Mouse (Mus musculus) stomach, adult 2 months (tissue): Measurements from ENCODE around the gene Arfrp1. TPM values are rescaled to one million over a fixed set of nuclear protein-coding genes. Genes with fewer than 3 reads are reported as not detected.

ENCODE experiments used
- polyA plus RNA-seq: library from polyadenylated mRNA; depleted of rRNA; stranded (reverse); fragments of >200 nt; gene quantifications from 2 replicates; pipeline ENCODE4 v1.2.3, GENCODE M21; 2012; rRNA removed

Arfrp1 gene
- polyA plus RNA-seq: 8.8 and 9.6 TPM in 2 replicates

GRCm38 (mm10) chr2:181364860-181365596, at the start of gene Arfrp1, which contains the start of gene Zgpat:
TSS of gene Arfrp1 (minus strand) at chr2:181365404.
TSS of gene Zgpat (plus strand) at chr2:181364928.

DNA sequence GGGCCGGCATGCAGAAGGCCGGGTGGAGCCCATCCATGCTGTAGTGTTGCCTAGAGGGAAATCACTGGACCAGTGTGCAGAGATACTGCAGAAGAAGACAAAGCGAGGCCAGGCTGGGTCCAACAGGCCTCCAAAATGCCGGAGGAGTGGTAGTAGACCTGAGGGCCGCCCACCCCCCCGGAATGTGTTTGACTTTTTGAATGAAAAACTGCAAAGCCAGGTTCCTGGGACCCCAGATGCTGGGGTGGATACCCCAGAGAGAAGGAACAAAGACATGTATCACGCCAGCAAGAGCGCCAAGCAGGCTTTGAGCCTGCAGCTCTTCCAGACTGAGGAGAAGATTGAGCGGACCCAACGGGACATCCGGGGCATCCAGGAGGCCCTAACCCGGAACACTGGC, 14.6 kb upstream of the Arfrp1 start, which contains the start of gene Lime1:
Gene Lime1, plus strand, starts transcription at position 301 of the 400 bp plus-strand sequence.

DNA sequence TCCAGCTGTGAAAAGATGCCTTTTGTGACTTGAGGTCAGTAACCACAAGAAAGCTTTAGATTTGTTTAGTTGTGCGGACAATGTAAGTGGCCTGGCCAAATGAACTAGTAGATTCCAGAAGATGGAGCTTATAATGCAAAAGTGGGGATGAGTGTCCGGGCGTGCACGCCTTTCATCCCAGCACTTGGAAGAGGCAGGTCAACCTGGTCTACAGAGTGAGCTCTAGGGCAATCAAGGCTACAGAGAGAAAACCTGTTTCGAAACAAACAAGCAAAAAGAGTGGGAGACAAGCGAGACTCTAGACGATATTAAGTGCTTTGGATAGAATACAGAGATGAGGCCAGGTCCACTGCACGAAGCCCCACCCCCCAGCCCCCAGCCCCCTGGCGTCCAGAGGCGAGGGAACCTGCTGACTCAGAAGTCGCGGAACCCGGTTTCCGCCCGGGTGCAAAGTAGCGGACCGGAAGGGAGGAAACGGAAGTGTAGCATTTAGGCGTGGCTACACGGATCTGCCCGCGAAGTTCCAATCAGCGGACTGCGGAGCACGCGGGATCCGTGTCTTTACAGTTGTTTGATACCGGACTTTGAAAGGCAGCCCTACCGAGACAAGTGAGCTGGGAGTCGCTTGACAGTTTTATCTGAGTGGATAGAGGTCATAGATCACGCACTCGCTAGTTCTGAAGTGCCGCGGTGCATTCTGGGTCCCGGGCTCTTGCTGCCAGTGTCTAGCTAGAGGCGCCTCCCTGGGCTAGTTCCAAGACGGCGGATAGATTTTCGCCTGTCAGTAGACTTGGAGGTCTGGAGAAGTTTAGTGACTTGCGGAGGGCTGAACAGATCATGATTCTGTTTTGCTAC, 45.7 kb downstream of the Arfrp1 start, which contains the start of gene Rtel1:
Gene Rtel1, plus strand, starts transcription at position 492 of the 855 bp plus-strand sequence.

GRCm38 (mm10) chr2:181314080-181314810, 51.0 kb downstream of the Arfrp1 start, which contains the start of gene Stmn3:
TSS of gene Stmn3 (minus strand) at chr2:181314500.

Other genes starting within 250 kb of the Arfrp1 start
- 0.27 and 0.38 TPM in 2 replicates for gene Kcnq2, start 230.1 kb downstream of the Arfrp1 start, polyA plus RNA-seq
- 9.4 and 9.6 TPM in 2 replicates for gene Eef1a2, start 208.4 kb downstream of the Arfrp1 start, polyA plus RNA-seq
- 151 and 208 TPM in 2 replicates for gene Ppdpf, start 178.2 kb downstream of the Arfrp1 start, polyA plus RNA-seq
- 0.48 and 0.65 TPM in 2 replicates for gene Ptk6, start 162.6 kb downstream of the Arfrp1 start, polyA plus RNA-seq
- gene Srms, start 152.2 kb downstream of the Arfrp1 start, polyA plus RNA-seq: 1.0 and 1.5 TPM in 2 replicates
- 0.78 and 0.85 TPM in 2 replicates for gene Fndc11, start 145.4 kb downstream of the Arfrp1 start, polyA plus RNA-seq
- gene Helz2, start 123.4 kb downstream of the Arfrp1 start, polyA plus RNA-seq: 8.5 and 12.1 TPM in 2 replicates
- gene Gmeb2, start 77.4 kb downstream of the Arfrp1 start, polyA plus RNA-seq: 8.8 and 12.7 TPM in 2 replicates
- gene Stmn3, start 50.9 kb downstream of the Arfrp1 start, polyA plus RNA-seq: 1.5 and 2.0 TPM in 2 replicates
- gene Rtel1, start 45.7 kb downstream of the Arfrp1 start, polyA plus RNA-seq: 10.1 and 13.0 TPM in 2 replicates
- gene Zgpat, start 476 bp downstream of the Arfrp1 start, polyA plus RNA-seq: 8.3 and 8.7 TPM in 2 replicates
- 58.1 and 58.4 TPM in 2 replicates for gene Lime1, start 14.7 kb upstream of the Arfrp1 start, polyA plus RNA-seq
- 0.84 and 1.0 TPM in 2 replicates for gene Zbtb46, start 94.0 kb upstream of the Arfrp1 start, polyA plus RNA-seq
- gene Abhd16b, start 127.8 kb upstream of the Arfrp1 start, polyA plus RNA-seq: not detected in 2 replicates
- 9.2 and 9.4 TPM in 2 replicates for gene Tpd52l2, start 131.7 kb upstream of the Arfrp1 start, polyA plus RNA-seq
- 14.2 and 15.9 TPM in 2 replicates for gene Dnajc5, start 155.1 kb upstream of the Arfrp1 start, polyA plus RNA-seq
- gene Uckl1, start 219.5 kb upstream of the Arfrp1 start, polyA plus RNA-seq: 56.7 and 63.7 TPM in 2 replicates
- gene Prpf6, start 226.5 kb upstream of the Arfrp1 start, polyA plus RNA-seq: 2.3 and 2.9 TPM in 2 replicates
- gene Zfp512b, start 227.4 kb upstream of the Arfrp1 start, polyA plus RNA-seq: 11.0 and 13.7 TPM in 2 replicates
- 19.3 and 23.2 TPM in 2 replicates for gene Samd10, start 233.8 kb upstream of the Arfrp1 start, polyA plus RNA-seq